Mouse (Mus musculus): ENCODE results near the gene Slc25a10.

- peak; percentile 57; the same call in 1 of the 2 replicates for TF ChIP-seq CTCF (IDR thresholded peaks at IDR 0.05; ENCODE audit: low read depth, low read length)
- no peak for TF ChIP-seq POLR2A (IDR thresholded peaks at IDR 0.05; ENCODE audit: extremely low read depth, insufficient read depth, low read length)
Observed at GRCm38 (mm10) chr11:120458847-120459597, 32.6 kb upstream of the Slc25a10 start.

Data from liver, adult 2 months (tissue).